Mouse (Mus musculus): ENCODE data around the gene Slc16a3. TPM values are rescaled to one million over a fixed set of nuclear protein-coding genes. Genes with fewer than 3 reads are reported as not detected.

The Slc16a3 gene
- polyA plus RNA-seq, 1 experiment, result 9.7 TPM

GRCm38 (mm10) chr11:120982459-120982858 is 34.2 kb downstream of the Slc16a3 start:
- no peak overlapping the region for H3K4me3 ChIP-seq
- no peak overlapping the region for H3ac ChIP-seq (ENCODE audit: control insufficient read depth, insufficient read length)
- no peaks in the 10 kb centered on the region for H3K27me3 ChIP-seq (ENCODE audit: control insufficient read depth, insufficient read depth, insufficient read length)
- peaks cover 59% of the 10 kb centered on the region for H3K36me3 ChIP-seq (ENCODE audit: control insufficient read depth, insufficient read depth)
- no peak overlapping the region for H3K4me2 ChIP-seq (ENCODE audit: low read depth)
- H3K79me2 ChIP-seq (ENCODE audit: control insufficient read depth, insufficient read depth), result peaks cover 95% of the 10 kb centered on the region
- TF ChIP-seq REST (IDR thresholded peaks at IDR 0.05; ENCODE audit: insufficient read depth, insufficient read length) (no peak), MAX (IDR thresholded peaks at IDR 0.05; ENCODE audit: low read depth) (no peak), TCF3 (IDR thresholded peaks at IDR 0.05; ENCODE audit: insufficient read length, low read depth) (no peak)

- Histone ChIP-seq H3ac (ENCODE audit: control insufficient read depth, insufficient read length) (no peak overlapping the region), H3K36me3 (ENCODE audit: control insufficient read depth, insufficient read depth) (peaks cover 39% of the 10 kb centered on the region), H3K27me3 (ENCODE audit: control insufficient read depth, insufficient read depth, insufficient read length) (no peaks in the 10 kb centered on the region), H3K79me2 (ENCODE audit: control insufficient read depth, insufficient read depth) (peaks cover 95% of the 10 kb centered on the region), H3K4me3 (no peak overlapping the region), H3K4me2 (ENCODE audit: low read depth) (peak overlapping the region; percentile 69)
- no peak for TF ChIP-seq TCF12 (IDR thresholded peaks at IDR 0.05; ENCODE audit: insufficient read depth, poor library complexity, severe bottlenecking)
- TF ChIP-seq USF1 (IDR thresholded peaks at IDR 0.05; ENCODE audit: low read depth), result no peak
- no peak for TF ChIP-seq POLR2AphosphoS2 (IDR thresholded peaks at IDR 0.05; ENCODE audit: insufficient read length, low read depth)
- TF ChIP-seq TCF3 (IDR thresholded peaks at IDR 0.05; ENCODE audit: insufficient read length, low read depth), result no peak
- no peak for TF ChIP-seq REST (IDR thresholded peaks at IDR 0.05; ENCODE audit: insufficient read depth, insufficient read length)
- no peak for TF ChIP-seq MAX (IDR thresholded peaks at IDR 0.05; ENCODE audit: low read depth)
Observed at GRCm38 (mm10) chr11:120984448-120985330, 36.4 kb downstream of the Slc16a3 start.

DNA sequence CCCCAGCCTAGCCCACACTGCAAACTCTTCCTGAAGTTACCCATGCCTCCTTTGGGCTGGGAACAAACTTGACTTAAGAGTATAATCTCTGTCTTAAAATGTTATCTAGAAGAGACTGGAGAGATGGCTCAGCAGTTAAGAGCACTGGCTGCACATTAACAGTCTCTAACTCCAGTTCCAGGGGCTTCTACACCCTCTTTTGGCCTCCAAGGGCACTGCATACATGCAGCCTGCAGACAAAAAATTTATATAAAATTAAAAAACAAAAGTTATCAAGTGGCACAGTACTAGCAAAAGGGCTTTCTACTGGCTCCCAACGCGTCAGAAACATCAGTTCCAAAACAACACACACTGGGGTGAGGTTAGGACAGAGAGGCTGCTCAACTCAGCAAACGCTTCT is 39.3 kb downstream of the Slc16a3 start:
- Histone ChIP-seq H3ac (ENCODE audit: control insufficient read depth, insufficient read length) (no peak overlapping the region), H3K79me2 (ENCODE audit: control insufficient read depth, insufficient read depth) (peaks cover 74% of the 10 kb centered on the region), H3K4me3 (no peak overlapping the region), H3K27me3 (ENCODE audit: control insufficient read depth, insufficient read depth, insufficient read length) (no peaks in the 10 kb centered on the region), H3K36me3 (ENCODE audit: control insufficient read depth, insufficient read depth) (peaks cover 12% of the 10 kb centered on the region), H3K4me2 (ENCODE audit: low read depth) (peak overlapping the region; percentile 10)
- no peak for TF ChIP-seq SRF (IDR thresholded peaks at IDR 0.05; ENCODE audit: control insufficient read depth, insufficient read length, low read depth)
- TF ChIP-seq MYOG (IDR thresholded peaks at IDR 0.05; ENCODE audit: control insufficient read depth in 1 of 3, insufficient read depth in 1 of 3, insufficient read length in 2 of 3, low read depth in 2 of 3), result no peak
- TF ChIP-seq USF1 (IDR thresholded peaks at IDR 0.05; ENCODE audit: low read depth), result no peak
- TF ChIP-seq MAX (IDR thresholded peaks at IDR 0.05; ENCODE audit: low read depth), result no peak
- no peak for TF ChIP-seq REST (IDR thresholded peaks at IDR 0.05; ENCODE audit: insufficient read depth, insufficient read length)
- TF ChIP-seq POLR2AphosphoS2 (IDR thresholded peaks at IDR 0.05; ENCODE audit: insufficient read length, low read depth), result no peak
- TF ChIP-seq TCF3 (IDR thresholded peaks at IDR 0.05; ENCODE audit: insufficient read length, low read depth), result no peak
- TF ChIP-seq TCF12 (IDR thresholded peaks at IDR 0.05; ENCODE audit: insufficient read depth, poor library complexity, severe bottlenecking), result no peak
- TF ChIP-seq CEBPB (IDR thresholded peaks at IDR 0.05; ENCODE audit: insufficient read depth, poor library complexity, severe bottlenecking), result no peak
- no peak for TF ChIP-seq POLR2A (IDR thresholded peaks at IDR 0.05; ENCODE audit: insufficient read length, low read depth)
- TF ChIP-seq E2F4 (IDR thresholded peaks at IDR 0.05; ENCODE audit: insufficient read depth), result no peak
- TF ChIP-seq MYOD1 (IDR thresholded peaks at IDR 0.05; ENCODE audit: control insufficient read depth in 1 of 3, insufficient read length in 2 of 3, low read depth in 2 of 3), result no peak

- Histone ChIP-seq H3K36me3 (ENCODE audit: control insufficient read depth, insufficient read depth) (peaks cover 4% of the 10 kb centered on the region), H3K27me3 (ENCODE audit: control insufficient read depth, insufficient read depth, insufficient read length) (no peaks in the 10 kb centered on the region), H3K4me2 (ENCODE audit: low read depth) (peak overlapping the region; percentile 83), H3ac (ENCODE audit: control insufficient read depth, insufficient read length) (no peak overlapping the region), H3K79me2 (ENCODE audit: control insufficient read depth, insufficient read depth) (peaks cover 66% of the 10 kb centered on the region), H3K4me3 (no peak overlapping the region)
- TF ChIP-seq POLR2AphosphoS2 (IDR thresholded peaks at IDR 0.05; ENCODE audit: insufficient read length, low read depth) (no peak), MYOG (IDR thresholded peaks at IDR 0.05; ENCODE audit: control insufficient read depth in 1 of 3, insufficient read depth in 1 of 3, insufficient read length in 2 of 3, low read depth in 2 of 3) (no peak), TCF3 (IDR thresholded peaks at IDR 0.05; ENCODE audit: insufficient read length, low read depth) (no peak), TCF12 (IDR thresholded peaks at IDR 0.05; ENCODE audit: insufficient read depth, poor library complexity, severe bottlenecking) (no peak), MAX (IDR thresholded peaks at IDR 0.05; ENCODE audit: low read depth) (no peak), MYOD1 (IDR thresholded peaks at IDR 0.05; ENCODE audit: control insufficient read depth in 1 of 3, insufficient read length in 2 of 3, low read depth in 2 of 3) (no peak), POLR2A (IDR thresholded peaks at IDR 0.05; ENCODE audit: insufficient read length, low read depth) (no peak), E2F4 (IDR thresholded peaks at IDR 0.05; ENCODE audit: insufficient read depth) (no peak), REST (IDR thresholded peaks at IDR 0.05; ENCODE audit: insufficient read depth, insufficient read length) (no peak), CEBPB (IDR thresholded peaks at IDR 0.05; ENCODE audit: insufficient read depth, poor library complexity, severe bottlenecking) (no peak), USF1 (IDR thresholded peaks at IDR 0.05; ENCODE audit: low read depth) (no peak), SRF (IDR thresholded peaks at IDR 0.05; ENCODE audit: control insufficient read depth, insufficient read length, low read depth) (no peak)
Observed at GRCm38 (mm10) chr11:120988410-120988809, 40.1 kb downstream of the Slc16a3 start.

DNA sequence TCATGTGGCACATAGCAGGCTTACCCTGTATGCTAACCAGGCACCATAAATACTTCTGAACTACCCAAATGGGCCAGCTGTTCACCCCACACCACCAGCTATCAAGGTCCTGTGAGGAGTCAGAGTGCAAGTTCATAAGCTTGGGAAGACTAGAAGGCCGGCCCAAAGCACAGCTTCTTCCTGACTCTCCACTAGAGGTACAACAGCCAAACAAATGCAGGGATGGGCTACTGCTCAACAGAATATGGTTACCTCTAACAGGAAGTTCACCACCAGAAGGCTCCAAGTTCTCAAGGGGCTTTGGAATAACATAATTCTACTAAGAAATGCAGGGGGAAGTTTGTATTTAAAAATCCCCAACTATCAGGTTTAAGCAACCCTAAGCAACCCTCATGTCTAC is 41.2 kb downstream of the Slc16a3 start:
- peaks cover 55% of the 10 kb centered on the region for H3K79me2 ChIP-seq (ENCODE audit: control insufficient read depth, insufficient read depth)
- no peaks in the 10 kb centered on the region for H3K27me3 ChIP-seq (ENCODE audit: control insufficient read depth, insufficient read depth, insufficient read length)
- H3ac ChIP-seq (ENCODE audit: control insufficient read depth, insufficient read length), result no peak overlapping the region
- H3K4me2 ChIP-seq (ENCODE audit: low read depth), result peak overlapping the region; percentile 83
- H3K36me3 ChIP-seq (ENCODE audit: control insufficient read depth, insufficient read depth), result peaks cover 4% of the 10 kb centered on the region
- TF ChIP-seq CEBPB (IDR thresholded peaks at IDR 0.05; ENCODE audit: insufficient read depth, poor library complexity, severe bottlenecking) (no peak), USF1 (IDR thresholded peaks at IDR 0.05; ENCODE audit: low read depth) (no peak), TCF3 (IDR thresholded peaks at IDR 0.05; ENCODE audit: insufficient read length, low read depth) (no peak), SRF (IDR thresholded peaks at IDR 0.05; ENCODE audit: control insufficient read depth, insufficient read length, low read depth) (no peak), MYOG (IDR thresholded peaks at IDR 0.05; ENCODE audit: control insufficient read depth in 1 of 3, insufficient read depth in 1 of 3, insufficient read length in 2 of 3, low read depth in 2 of 3) (peak in 2 of 3 experiments; percentile 29 to 38), REST (IDR thresholded peaks at IDR 0.05; ENCODE audit: insufficient read depth, insufficient read length) (no peak), POLR2A (IDR thresholded peaks at IDR 0.05; ENCODE audit: insufficient read length, low read depth) (no peak), MYOD1 (IDR thresholded peaks at IDR 0.05; ENCODE audit: control insufficient read depth in 1 of 3, insufficient read length in 2 of 3, low read depth in 2 of 3) (peak in 1 of 3 experiments; percentile 30), TCF12 (IDR thresholded peaks at IDR 0.05; ENCODE audit: insufficient read depth, poor library complexity, severe bottlenecking) (no peak), POLR2AphosphoS2 (IDR thresholded peaks at IDR 0.05; ENCODE audit: insufficient read length, low read depth) (no peak), E2F4 (IDR thresholded peaks at IDR 0.05; ENCODE audit: insufficient read depth) (no peak)
- peak overlapping the region; percentile 67 for H3K4me3 ChIP-seq
